Mouse (Mus musculus): ENCODE measurements at regions not wholly inside any gene's neighbourhood (a gene's known extent, or its start where the extent isn't known, plus 50 kb on each side); places are given as distances from the start of the nearest gene placed in this dataset.

DNA sequence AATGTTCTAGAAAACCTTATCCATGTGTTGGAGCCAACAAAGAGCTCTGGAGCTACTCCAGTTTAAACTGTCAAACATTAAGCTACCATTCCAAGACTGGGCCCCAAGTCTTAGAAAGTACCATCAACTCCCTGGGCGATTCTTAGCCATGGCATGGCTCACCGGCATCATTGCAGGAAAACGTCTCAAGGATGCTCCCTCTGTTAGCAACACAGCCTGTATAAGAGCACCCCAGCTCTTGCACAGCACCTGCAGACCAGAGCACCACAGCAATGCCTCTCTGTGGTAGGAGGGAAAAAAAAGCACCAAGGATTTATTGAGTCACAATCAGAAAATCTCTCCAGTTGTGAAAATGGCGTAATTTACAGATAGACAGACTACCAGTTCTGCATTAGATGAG, 221.2 kb downstream of the Fam43a start:
- no peak overlapping the region for H3K27ac ChIP-seq (ENCODE audit: control insufficient read depth, insufficient read depth, low read length)
- no peak overlapping the region for H3K4me3 ChIP-seq (ENCODE audit: control insufficient read depth, insufficient read depth, low read length)
- no peak for DNase-seq
- H3K4me1 ChIP-seq (replicated peaks; ENCODE audit: control insufficient read depth, insufficient read depth, low read length): 0 out of 2 replicates have a peak, but pooled peaks cover 5% of the 10 kb centered on the region
- WGBS: 93% methylated on average over 4 of the region's 4 CpGs
- no peak for TF ChIP-seq CTCF (IDR thresholded peaks at IDR 0.05; ENCODE audit: borderline replicate concordance, control insufficient read depth, extremely low read depth, insufficient read depth, low read length, poor library complexity)
- no peaks in the 10 kb centered on the region for H3K36me3 ChIP-seq (ENCODE audit: control insufficient read depth, insufficient read depth, low read length)
- H3K27me3 ChIP-seq (ENCODE audit: control insufficient read depth, insufficient read depth, low read length): no peaks in the 10 kb centered on the region

- no peak for TF ChIP-seq POLR2A (IDR thresholded peaks at IDR 0.05; ENCODE audit: control insufficient read depth, extremely low read depth, insufficient read depth, low read length, poor library complexity)
- TF ChIP-seq CTCF (IDR thresholded peaks at IDR 0.05; ENCODE audit: borderline replicate concordance, control insufficient read depth, extremely low read depth, insufficient read depth, low read length, poor library complexity): no peak
- 0 out of 2 replicates have a peak, but pooled peaks cover 5% of the 10 kb centered on the region for H3K4me1 ChIP-seq (replicated peaks; ENCODE audit: control insufficient read depth, insufficient read depth, low read length)
- no peak overlapping the region for H3K27ac ChIP-seq (ENCODE audit: control insufficient read depth, insufficient read depth, low read length)
- 47% methylated on average over 17 of the region's 17 CpGs for WGBS
- no peaks in the 10 kb centered on the region for H3K36me3 ChIP-seq (ENCODE audit: control insufficient read depth, insufficient read depth, low read length)
- H3K27me3 ChIP-seq (ENCODE audit: control insufficient read depth, insufficient read depth, low read length): no peaks in the 10 kb centered on the region
- no peak for DNase-seq
- no peak overlapping the region for H3K4me3 ChIP-seq (ENCODE audit: control insufficient read depth, insufficient read depth, low read length)
These were observed 221.8 kb downstream of the Fam43a start for GRCm38 (mm10) chr16:30821191-30821910.

GRCm38 (mm10) chr16:30821911-30822578, 222.5 kb downstream of the Fam43a start:
- H3K27ac ChIP-seq (ENCODE audit: control insufficient read depth, insufficient read depth, low read length): no peak overlapping the region
- 92% methylated on average over 13 of the region's 13 CpGs for WGBS

DNA sequence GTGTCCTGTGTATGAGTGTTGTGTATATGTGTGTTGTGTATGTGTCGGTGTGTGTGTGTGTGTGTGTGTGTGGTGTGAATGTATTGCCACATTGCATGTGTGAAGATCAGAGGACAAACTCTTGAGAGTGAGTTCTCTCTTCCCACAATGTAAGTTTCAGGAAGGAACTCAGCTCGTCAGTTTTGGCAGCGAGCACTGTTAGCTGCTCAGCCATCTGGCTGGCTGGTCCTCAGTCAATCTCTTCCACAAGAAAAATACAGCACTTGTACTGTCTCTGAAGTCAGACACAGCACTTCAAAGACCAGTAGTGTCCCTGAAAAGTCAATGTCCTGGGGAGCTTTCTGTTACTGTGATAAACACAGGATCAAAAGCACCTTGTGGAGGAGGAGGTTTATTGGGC, 226.6 kb downstream of the Fam43a start:
- Histone ChIP-seq H3K4me3 (ENCODE audit: control insufficient read depth, insufficient read depth, low read length) (no peak overlapping the region), H3K36me3 (ENCODE audit: control insufficient read depth, insufficient read depth, low read length) (no peaks in the 10 kb centered on the region), H3K4me1 (replicated peaks; ENCODE audit: control insufficient read depth, insufficient read depth, low read length) (no peaks in the 10 kb centered on the region), H3K27ac (ENCODE audit: control insufficient read depth, insufficient read depth, low read length) (no peak overlapping the region), H3K27me3 (ENCODE audit: control insufficient read depth, insufficient read depth, low read length) (no peaks in the 10 kb centered on the region)
- WGBS: 12% methylated on average over 3 of the region's 3 CpGs
- no peak for DNase-seq
- TF ChIP-seq POLR2A (IDR thresholded peaks at IDR 0.05; ENCODE audit: control insufficient read depth, extremely low read depth, insufficient read depth, low read length, poor library complexity) (no peak), CTCF (IDR thresholded peaks at IDR 0.05; ENCODE audit: borderline replicate concordance, control insufficient read depth, extremely low read depth, insufficient read depth, low read length, poor library complexity) (no peak)

More at GRCm38 (mm10) chr16:30821911-30822578, 222.5 kb downstream of the Fam43a start:
- Histone ChIP-seq H3K4me3 (ENCODE audit: control insufficient read depth, insufficient read depth, low read length) (no peak overlapping the region), H3K27me3 (ENCODE audit: control insufficient read depth, insufficient read depth, low read length) (no peaks in the 10 kb centered on the region), H3K36me3 (ENCODE audit: control insufficient read depth, insufficient read depth, low read length) (no peaks in the 10 kb centered on the region), H3K4me1 (replicated peaks; ENCODE audit: control insufficient read depth, insufficient read depth, low read length) (0 out of 2 replicates have a peak, but pooled peaks cover 5% of the 10 kb centered on the region)
- no peak for DNase-seq
- no peak for TF ChIP-seq CTCF (IDR thresholded peaks at IDR 0.05; ENCODE audit: borderline replicate concordance, control insufficient read depth, extremely low read depth, insufficient read depth, low read length, poor library complexity)
- TF ChIP-seq POLR2A (IDR thresholded peaks at IDR 0.05; ENCODE audit: control insufficient read depth, extremely low read depth, insufficient read depth, low read length, poor library complexity): no peak

DNA sequence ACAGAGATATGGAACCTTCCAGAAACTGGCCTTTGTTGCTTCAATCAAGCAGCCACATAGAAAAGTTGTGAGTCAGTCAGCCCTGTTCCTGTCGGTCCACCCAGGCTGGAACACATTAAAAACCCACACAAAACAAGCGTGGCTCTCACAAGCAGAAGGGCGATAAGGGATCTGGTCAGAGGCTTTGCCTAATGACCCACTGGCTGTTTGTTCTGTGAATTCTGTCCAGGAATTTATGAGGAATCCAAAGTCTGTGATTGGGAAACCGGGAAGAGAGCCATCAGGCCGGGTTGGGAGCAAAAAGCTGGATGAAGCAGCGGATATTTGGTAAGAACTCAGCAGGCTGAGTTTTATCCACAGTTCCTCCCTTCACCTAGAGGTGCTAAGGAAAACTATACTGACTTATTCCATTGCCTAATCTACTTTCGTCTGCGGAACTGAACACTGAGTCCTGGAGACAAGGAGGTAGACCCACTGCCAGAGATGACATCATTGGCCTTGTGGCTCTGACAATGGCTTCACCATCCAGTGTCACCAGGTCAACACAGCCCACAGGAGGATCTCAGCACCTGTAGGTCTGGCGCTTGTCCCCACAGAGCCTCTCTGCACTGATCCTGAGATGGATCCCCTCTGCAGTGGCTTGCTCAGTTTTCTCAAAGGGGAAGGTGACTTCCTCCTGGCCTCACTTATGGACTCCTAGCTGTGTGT, 228.5 kb downstream of the Fam43a start:
- no peaks in the 10 kb centered on the region for H3K4me1 ChIP-seq (replicated peaks; ENCODE audit: control insufficient read depth, insufficient read depth, low read length)
- H3K4me3 ChIP-seq (ENCODE audit: control insufficient read depth, insufficient read depth, low read length): no peak overlapping the region
- 94% methylated on average over 9 of the region's 9 CpGs for WGBS
- H3K36me3 ChIP-seq (ENCODE audit: control insufficient read depth, insufficient read depth, low read length): no peaks in the 10 kb centered on the region
- TF ChIP-seq CTCF (IDR thresholded peaks at IDR 0.05; ENCODE audit: borderline replicate concordance, control insufficient read depth, extremely low read depth, insufficient read depth, low read length, poor library complexity) (no peak), POLR2A (IDR thresholded peaks at IDR 0.05; ENCODE audit: control insufficient read depth, extremely low read depth, insufficient read depth, low read length, poor library complexity) (no peak)
- no peaks in the 10 kb centered on the region for H3K27me3 ChIP-seq (ENCODE audit: control insufficient read depth, insufficient read depth, low read length)
- H3K27ac ChIP-seq (ENCODE audit: control insufficient read depth, insufficient read depth, low read length): no peak overlapping the region
- DNase-seq: no peak

GRCm38 (mm10) chr16:30834561-30834960, 235.0 kb downstream of the Fam43a start:
- H3K4me3 ChIP-seq (ENCODE audit: control insufficient read depth, insufficient read depth, low read length): no peak overlapping the region
- 95% methylated on average over 3 of the region's 3 CpGs for WGBS
- no peaks in the 10 kb centered on the region for H3K27me3 ChIP-seq (ENCODE audit: control insufficient read depth, insufficient read depth, low read length)
- DNase-seq: no peak
- no peak for TF ChIP-seq CTCF (IDR thresholded peaks at IDR 0.05; ENCODE audit: borderline replicate concordance, control insufficient read depth, extremely low read depth, insufficient read depth, low read length, poor library complexity)
- TF ChIP-seq POLR2A (IDR thresholded peaks at IDR 0.05; ENCODE audit: control insufficient read depth, extremely low read depth, insufficient read depth, low read length, poor library complexity): no peak
- no peak overlapping the region for H3K27ac ChIP-seq (ENCODE audit: control insufficient read depth, insufficient read depth, low read length)
- H3K4me1 ChIP-seq (replicated peaks; ENCODE audit: control insufficient read depth, insufficient read depth, low read length): no peaks in the 10 kb centered on the region
- no peaks in the 10 kb centered on the region for H3K36me3 ChIP-seq (ENCODE audit: control insufficient read depth, insufficient read depth, low read length)

Data from thymus, adult 2 months (tissue).